ENCODE assay signal across 24 mouse cellular contexts in genomic region chr17:45907587-45907986, GRCm38 (mm10).
DNase-seq lines count a peak whose midpoint lies in the region; ATAC-seq lines count a peak whose summit lies in the region.
"Had no signal": no experiment of that assay in that cellular context is flagged by ENCODE, and none has a peak within 500 bp of the region (broad histone marks: within the 10 kb centered on the region; RNA-seq: fewer than 3 reads in every experiment).

No protein-coding gene starts in this region.

- peaks cover 24% of the 10 kb centered on the region for H3K4me1 ChIP-seq in midbrain, embryonic 10.5 days
- no peaks in the 10 kb centered on the region for H3K4me1 ChIP-seq in midbrain, embryonic 13.5 days (replicated peaks)
- H3K4me1 ChIP-seq in hindbrain, embryonic 15.5 days (replicated peaks) = peaks cover 8% of the 10 kb centered on the region
- H3K4me1 ChIP-seq: limb, embryonic 15.5 days; lung, embryonic 15.5 days had no signal

- 67% methylated on average over 11 of the region's 11 CpGs for WGBS in midbrain, embryonic 10.5 days
- WGBS in midbrain, embryonic 13.5 days = 51% methylated on average over 11 of the region's 11 CpGs
- WGBS in hindbrain, embryonic 15.5 days = 42% methylated on average over 11 of the region's 11 CpGs

- peaks cover 10% of the 10 kb centered on the region for H3K9me3 ChIP-seq in midbrain, embryonic 10.5 days (replicated peaks)
- no peaks in the 10 kb centered on the region for H3K9me3 ChIP-seq in midbrain, embryonic 13.5 days
- no peaks in the 10 kb centered on the region for H3K9me3 ChIP-seq in hindbrain, embryonic 15.5 days
- H3K9me3 ChIP-seq: limb, embryonic 15.5 days; lung, embryonic 15.5 days had no signal

- no peak overlapping the region for H3K4me2 ChIP-seq in midbrain, embryonic 13.5 days (replicated peaks)
- H3K4me2 ChIP-seq in hindbrain, embryonic 15.5 days = no peak overlapping the region
- H3K4me2 ChIP-seq: embryonic facial prominence, embryonic 13.5 days; heart, embryonic 12.5 days; limb, embryonic 15.5 days; lung, embryonic 15.5 days had no signal

- H3K36me3 ChIP-seq in midbrain, embryonic 10.5 days = no peaks in the 10 kb centered on the region
- no peaks in the 10 kb centered on the region for H3K36me3 ChIP-seq in midbrain, embryonic 13.5 days
- no peaks in the 10 kb centered on the region for H3K36me3 ChIP-seq in hindbrain, embryonic 15.5 days
- H3K36me3 ChIP-seq: embryonic facial prominence, embryonic 13.5 days; heart, embryonic 12.5 days; limb, embryonic 15.5 days; lung, embryonic 15.5 days had no signal

- no peak for ATAC-seq in midbrain, embryonic 13.5 days
- peak; percentile 37; the same call in 1 of the 2 replicates for ATAC-seq in hindbrain, embryonic 15.5 days (ENCODE audit: low FRiP score, low read depth)
- ATAC-seq: forebrain, embryonic 14.5 days; intestine, postnatal 0 days had no signal

- H3K27ac ChIP-seq in midbrain, embryonic 10.5 days (replicated peaks) = peak overlapping the region; percentile 42; the same call in 1 of the 2 replicates
- no peak overlapping the region for H3K27ac ChIP-seq in midbrain, embryonic 13.5 days
- H3K27ac ChIP-seq in hindbrain, embryonic 15.5 days (replicated peaks) = no peak overlapping the region
- H3K27ac ChIP-seq: embryonic facial prominence, embryonic 13.5 days; left cerebral cortex, adult 2 months; limb, embryonic 15.5 days; liver, embryonic 14.5 days; lung, embryonic 15.5 days had no signal

- no peak for DNase-seq in midbrain, embryonic 10.5 days (ENCODE audit: low spot score)
- DNase-seq in thymus, postnatal 4 days = peak; percentile 25
- no peak for DNase-seq in thymus, adult 18-20 months
- no peak for DNase-seq in left cerebral cortex, postnatal 4 days
- DNase-seq in lung, adult 18-20 months = no peak
- DNase-seq: adrenal gland, postnatal 10 days; B cell, adult 2 months; cerebellum, adult 2 months; cerebellum, postnatal 25 days; gastrocnemius, postnatal 10 days; heart, postnatal 10 days; layer of hippocampus, adult 9-11 months; lung, postnatal 36 days had no signal

- intact Hi-C loops in left cerebral cortex, postnatal 4 days (cut with DNase I) = no loop called here

- no peak overlapping the region for H3K4me3 ChIP-seq in midbrain, embryonic 10.5 days
- H3K4me3 ChIP-seq in midbrain, embryonic 13.5 days (replicated peaks) = no peak overlapping the region
- H3K4me3 ChIP-seq in hindbrain, embryonic 15.5 days = no peak overlapping the region
- H3K4me3 ChIP-seq: embryonic facial prominence, embryonic 13.5 days; erythroblast, embryonic 14.5 days; heart, embryonic 12.5 days; left cerebral cortex, adult 2 months; limb, embryonic 15.5 days; lung, embryonic 15.5 days had no signal

- no peaks in the 10 kb centered on the region for H3K27me3 ChIP-seq in midbrain, embryonic 10.5 days (ENCODE audit: low read depth, poor library complexity, severe bottlenecking)
- no peaks in the 10 kb centered on the region; the same call in 1 of the 2 replicates for H3K27me3 ChIP-seq in midbrain, embryonic 13.5 days
- H3K27me3 ChIP-seq in hindbrain, embryonic 15.5 days = no peaks in the 10 kb centered on the region
- H3K27me3 ChIP-seq: embryonic facial prominence, embryonic 13.5 days; heart, embryonic 12.5 days; limb, embryonic 15.5 days; lung, embryonic 15.5 days had no signal

- H3K9ac ChIP-seq in midbrain, embryonic 13.5 days (replicated peaks) = no peak overlapping the region
- no peak overlapping the region for H3K9ac ChIP-seq in hindbrain, embryonic 15.5 days
- H3K9ac ChIP-seq: embryonic facial prominence, embryonic 13.5 days; heart, embryonic 12.5 days; limb, embryonic 15.5 days; liver, embryonic 14.5 days; lung, embryonic 15.5 days had no signal
